ENCODE assay signal across 8 mouse cellular contexts in the genomic region with DNA sequence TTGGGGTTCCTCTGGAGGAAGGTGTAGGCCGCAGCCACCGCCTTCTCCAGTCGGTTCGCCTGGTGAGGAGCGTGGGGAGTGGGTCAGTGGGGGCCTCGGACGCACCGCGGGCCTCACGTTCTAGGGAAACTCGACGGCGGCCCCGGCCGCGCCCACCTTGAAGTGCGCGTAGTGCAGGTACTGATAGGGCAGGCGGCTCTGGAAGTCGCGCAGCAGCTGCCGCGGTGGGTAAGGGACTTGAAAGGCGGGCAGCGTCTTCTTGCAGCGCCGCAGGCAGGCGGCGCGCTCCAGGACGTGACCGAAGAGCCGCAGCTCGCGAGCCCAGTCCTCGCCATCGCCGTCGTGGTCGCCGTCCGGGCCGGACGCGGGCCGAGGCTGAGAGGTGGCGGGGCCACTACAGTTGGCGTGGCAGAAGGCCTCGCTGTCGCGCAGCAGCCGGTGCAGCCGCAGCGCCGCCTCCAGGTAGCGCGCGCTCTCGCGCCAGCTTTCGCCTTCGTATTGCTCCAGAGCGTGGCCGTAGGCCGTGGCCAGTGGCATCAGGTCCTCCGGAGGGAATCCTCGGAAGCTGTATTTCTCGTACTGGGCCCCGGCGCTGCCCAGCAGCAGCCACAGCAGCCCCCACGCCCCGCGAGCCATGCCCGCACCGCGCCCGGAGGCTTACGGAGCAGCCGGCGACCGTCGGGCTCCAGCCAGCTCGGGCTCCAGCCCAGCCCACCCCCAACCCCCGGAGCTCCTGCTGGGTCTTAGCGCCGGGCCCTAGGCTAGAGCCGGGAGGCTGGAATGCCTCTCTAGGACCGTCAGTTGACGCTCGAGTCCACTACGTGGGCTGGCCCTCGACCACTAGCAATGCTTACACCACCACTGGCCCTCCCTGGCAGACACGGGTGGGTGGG. TPM values are rescaled to one million over a fixed set of nuclear protein-coding genes. Genes with fewer than 3 reads are reported as not detected.
A peak's percentile ranks its signal among the peaks of the same experiment; 100 is the strongest.
DNase-seq lines count a peak whose midpoint lies in the region; ATAC-seq lines count a peak whose summit lies in the region.

Gene P3h4 (minus strand): TSS at position 816 of the 893 bp plus-strand sequence.

- peak; percentile 80 for ATAC-seq in frontal cortex, adult (ENCODE audit: low TSS enrichment)
- peak; percentile 19 to 64; a peak in 2 of 4 replicates for ATAC-seq in hematopoietic stem cell, adult 5-6 weeks (replicated peaks in 1 of 2; ENCODE audit: insufficient read depth in 1 of 2, low FRiP score in 2 of 2, low TSS enrichment in 1 of 2, low read depth in 1 of 2, poor library complexity in 2 of 2, severe bottlenecking in 2 of 2)

- DNase-seq in NIH3T3 (ENCODE audit: low read depth), result peak; percentile 95
- DNase-seq in cerebellum, adult 9-10 months, result peak; percentile 89
- DNase-seq in layer of hippocampus, postnatal 25 days (ENCODE audit: extremely low spot score in 1 of 2, low spot score in 1 of 2), result peak; percentile 55 to 61
- DNase-seq in lung, postnatal 10 days, result peak; percentile 92
- peak; percentile 87 for DNase-seq in ovary, postnatal 36 days (ENCODE audit: low spot score)
- DNase-seq in thymus, postnatal 25 days, result peak; percentile 78

RNA-seq across cellular contexts. Expression of gene P3h4, which starts in this region (rescaled TPM):
- total RNA-seq in hematopoietic stem cell, adult 5-6 weeks (2017), result 0.65 and 2.7 TPM in 2 replicates
- total RNA-seq in layer of hippocampus, postnatal 25 days (2021), result 1 to 10 TPM; 9.2 to 9.8 TPM

Comparison
In these comparisons a context has a peak if more than half of its experiments do, and no peak if none do; other contexts are left out.
1. Peak in every context shown above with its lines: DNase-seq and ATAC-seq.